Mouse (Mus musculus) splenic B cell, adult 2 months (primary cell): Measurements from ENCODE around the gene Mettl2.

Source experiments
- DNase-seq: peaks from one replicate; pipeline ENCODE4 v3.0.0-alpha.2; 2011; ENCODE audit warnings: low read depth, low spot score
- H3K27me3 ChIP-seq: 2 replicates; pipeline ENCODE4 v1.6.1; 2012; ENCODE audit warnings: mild to moderate bottlenecking, low read length, moderate library complexity, mixed read lengths; ENCODE audit not compliant: control insufficient read depth, poor library complexity, insufficient read depth, severe bottlenecking
- H3K36me3 ChIP-seq: 2 replicates; pipeline ENCODE4 v1.6.1; 2012; ENCODE audit warnings: mild to moderate bottlenecking, low read length, moderate library complexity, mixed read lengths; ENCODE audit not compliant: control insufficient read depth, poor library complexity, insufficient read depth, severe bottlenecking

Gene Mettl2

DNA sequence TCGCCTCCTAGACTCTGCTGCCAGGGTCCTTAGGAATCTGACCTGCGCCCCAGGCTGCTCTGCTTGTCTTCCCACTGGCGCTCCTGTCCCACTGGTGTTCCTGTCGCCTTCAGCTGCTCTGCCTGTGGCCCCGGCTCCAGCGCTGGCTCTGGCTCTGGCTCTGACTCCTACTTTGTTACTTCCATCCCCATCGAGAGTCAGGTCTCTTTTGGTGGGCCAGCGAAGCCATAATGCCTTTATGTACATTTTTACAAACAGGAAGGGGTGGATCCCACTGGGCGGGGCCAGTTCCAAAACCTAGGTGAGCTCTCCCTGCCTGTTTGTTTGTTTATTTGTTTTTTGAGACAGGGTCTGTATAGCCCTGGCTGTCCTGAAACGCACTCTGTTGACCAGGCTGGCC is 40.6 kb downstream of the Mettl2 start:
- Histone ChIP-seq H3K36me3 (no peaks in the 10 kb centered on the region), H3K27me3 (no peaks in the 10 kb centered on the region)
- no peak for DNase-seq

DNA sequence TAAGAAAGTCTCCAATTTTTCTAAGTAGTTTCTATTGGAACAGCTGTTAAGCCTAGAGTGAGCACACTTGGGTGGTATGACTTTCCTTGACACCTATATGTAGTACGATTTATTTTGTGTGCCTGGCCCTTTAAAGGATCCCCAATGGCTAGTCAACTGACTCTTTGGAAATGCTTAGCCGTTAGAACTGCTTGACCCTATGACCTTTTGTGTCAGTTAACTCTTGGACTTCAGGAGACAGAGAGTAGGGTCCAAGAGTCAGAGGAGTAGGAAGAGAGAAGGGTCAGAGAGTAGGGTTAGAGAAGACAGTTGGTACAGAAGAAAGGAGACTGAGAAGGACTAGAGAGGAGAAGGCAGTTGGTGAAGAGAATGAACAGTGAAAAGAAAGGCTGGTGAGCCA is 52.3 kb downstream of the Mettl2 start, which contains the start of gene Tlk2:
Gene Tlk2 (plus strand): TSS at position 292 of the 400 bp plus-strand sequence.
- DNase-seq = no peak
- Histone ChIP-seq H3K36me3 (no peaks in the 10 kb centered on the region), H3K27me3 (no peaks in the 10 kb centered on the region)

DNA sequence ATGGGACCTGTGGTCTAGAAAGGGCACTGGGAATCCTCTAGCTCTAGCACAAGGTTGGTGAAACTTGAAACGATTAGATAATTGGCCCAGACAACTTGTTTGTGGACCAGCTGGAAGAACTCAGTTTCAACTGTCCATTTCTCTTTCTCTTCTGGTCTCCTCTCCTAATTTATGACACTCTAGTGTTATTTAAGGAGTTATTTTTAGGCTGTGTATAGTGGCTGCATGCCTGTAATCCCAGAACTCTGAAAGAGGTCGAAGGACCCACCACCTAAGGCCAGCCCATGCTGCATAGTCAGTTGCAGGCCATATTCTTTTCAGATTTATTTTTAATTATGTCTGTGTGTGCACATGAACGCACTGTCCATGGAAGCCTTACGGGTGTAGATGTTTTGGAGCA is 53.3 kb downstream of the Mettl2 start:
- DNase-seq = no peak
- H3K27me3 ChIP-seq = no peaks in the 10 kb centered on the region

DNA sequence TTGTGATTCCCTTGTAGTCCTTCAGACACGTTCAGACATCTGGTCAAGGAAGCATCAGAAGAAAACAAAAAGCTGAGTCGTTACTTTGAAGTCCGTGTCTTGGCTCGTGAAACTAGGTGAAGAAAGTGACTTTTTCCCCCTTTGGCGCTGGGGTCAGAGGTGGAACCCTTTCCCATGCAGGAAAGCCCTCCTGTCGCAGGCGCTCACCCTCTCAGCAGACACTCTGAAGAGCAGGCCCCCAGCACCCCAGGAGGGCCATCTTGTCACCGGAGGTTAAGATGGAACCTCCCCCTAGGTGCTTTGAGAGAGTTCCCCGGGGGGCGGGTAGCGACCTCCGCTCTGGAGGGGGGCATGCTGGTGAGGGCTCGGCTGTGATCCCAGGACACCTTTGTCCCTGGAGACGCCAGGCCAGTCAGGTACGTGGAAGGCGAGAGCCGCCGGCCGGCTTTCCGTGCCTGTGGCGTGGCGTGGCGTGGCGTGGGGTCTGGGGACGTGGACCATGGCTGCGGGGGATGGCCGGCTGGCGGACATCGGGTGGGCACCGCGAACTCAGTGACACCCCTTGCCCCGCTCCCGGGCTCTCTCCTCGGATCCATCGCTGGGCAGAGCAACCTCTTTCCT is 54.4 kb downstream of the Mettl2 start:
- Histone ChIP-seq H3K36me3 (peaks cover 4% of the 10 kb centered on the region; the same call in 1 of the 2 replicates), H3K27me3 (no peaks in the 10 kb centered on the region)
- DNase-seq = peak; percentile 50

More for the DNA sequence above, 53.3 kb downstream of the Mettl2 start:
- no peaks in the 10 kb centered on the region; the same call in 1 of the 2 replicates for H3K36me3 ChIP-seq

DNA sequence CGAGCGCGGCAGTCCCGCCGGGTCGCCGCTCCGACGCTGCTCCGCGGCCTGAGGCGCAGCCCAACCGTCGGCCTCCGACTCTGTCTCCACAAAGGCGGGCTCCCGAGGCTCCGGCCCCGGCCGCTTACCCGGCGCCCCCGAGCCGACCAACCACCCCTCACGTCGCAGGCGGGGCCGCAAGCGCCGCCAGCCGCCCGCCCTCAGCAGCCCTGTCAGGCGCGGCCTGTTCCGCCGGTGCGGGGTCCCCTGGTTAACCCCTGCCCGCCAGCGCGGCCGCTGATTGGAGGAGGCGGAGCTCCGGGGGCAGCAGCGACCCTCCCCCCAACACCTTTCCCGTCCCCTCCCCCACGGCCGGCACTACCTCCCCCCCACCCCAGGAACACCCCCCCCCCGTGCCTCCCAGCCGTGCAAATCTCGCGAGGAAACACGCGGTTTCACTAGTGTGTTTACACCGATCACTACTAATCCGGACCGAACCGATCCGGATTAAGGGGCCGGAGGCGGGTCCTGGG is 55.0 kb downstream of the Mettl2 start:
- H3K36me3 ChIP-seq = peaks cover 4% of the 10 kb centered on the region; the same call in 1 of the 2 replicates
- DNase-seq = peak; percentile 95
- no peaks in the 10 kb centered on the region for H3K27me3 ChIP-seq

DNA sequence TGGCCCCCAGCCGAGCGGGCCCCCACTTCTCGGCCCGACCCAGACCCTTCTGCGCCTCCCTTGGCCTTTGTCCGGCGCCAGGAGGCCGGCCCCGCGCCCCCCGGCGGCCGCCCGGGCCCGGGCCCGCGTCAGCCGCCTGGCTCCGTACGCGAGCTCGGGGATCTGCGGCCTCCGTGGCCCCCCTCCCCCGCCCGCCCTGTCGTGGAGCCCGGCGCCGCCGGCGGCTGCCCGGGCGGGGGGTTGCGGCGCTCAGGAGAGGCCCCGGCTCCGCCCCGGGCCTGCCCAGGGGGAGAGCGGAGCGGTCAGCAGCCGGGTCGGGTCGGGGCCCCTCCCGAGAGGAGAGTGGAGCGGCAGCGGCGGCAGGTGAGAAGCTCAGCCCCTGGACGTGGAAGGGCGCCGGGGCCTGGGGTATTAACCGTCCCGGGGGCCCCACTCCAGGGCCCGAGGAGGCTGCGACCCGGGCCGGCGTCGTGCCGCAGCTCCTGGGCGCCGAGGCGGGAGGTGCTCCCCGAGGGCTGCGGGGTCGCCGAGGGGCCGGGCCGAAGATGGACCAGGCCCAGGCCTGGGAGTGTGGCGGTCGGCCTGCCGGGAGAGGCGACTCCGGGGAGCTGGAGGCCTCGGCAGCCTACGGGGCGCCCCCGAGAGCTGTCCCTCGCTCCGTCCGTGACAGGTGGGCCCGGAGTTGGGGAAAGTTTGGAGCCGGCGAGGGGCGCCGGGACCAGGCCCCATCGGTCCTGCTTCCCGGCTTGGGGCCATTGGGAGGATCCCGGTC is 55.6 kb downstream of the Mettl2 start:
- peaks cover 4% of the 10 kb centered on the region; the same call in 1 of the 2 replicates for H3K36me3 ChIP-seq
- H3K27me3 ChIP-seq = no peaks in the 10 kb centered on the region
- peak; percentile 48 for DNase-seq

DNA sequence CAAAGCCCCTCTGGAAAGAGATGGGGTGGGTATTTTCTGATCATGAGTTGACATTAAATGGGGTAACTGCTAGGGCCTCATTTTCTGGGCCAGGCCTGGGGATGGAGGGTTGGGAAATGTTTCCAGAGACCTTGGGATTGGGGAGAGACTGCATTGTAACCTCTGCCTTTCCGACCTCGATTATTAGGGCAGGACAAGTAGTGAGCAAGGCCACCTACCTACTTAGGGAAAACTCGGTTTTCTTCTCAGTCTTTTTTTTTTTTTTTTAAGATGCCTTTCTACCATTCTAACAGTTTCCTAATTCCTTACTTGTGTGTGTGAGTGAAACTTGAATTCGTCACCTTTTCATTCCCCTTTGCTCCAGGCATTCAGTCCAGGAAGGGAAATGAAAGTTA is 56.2 kb downstream of the Mettl2 start:
- no peak for DNase-seq
- H3K36me3 ChIP-seq = peaks cover 4% of the 10 kb centered on the region; the same call in 1 of the 2 replicates
- H3K27me3 ChIP-seq = no peaks in the 10 kb centered on the region

DNA sequence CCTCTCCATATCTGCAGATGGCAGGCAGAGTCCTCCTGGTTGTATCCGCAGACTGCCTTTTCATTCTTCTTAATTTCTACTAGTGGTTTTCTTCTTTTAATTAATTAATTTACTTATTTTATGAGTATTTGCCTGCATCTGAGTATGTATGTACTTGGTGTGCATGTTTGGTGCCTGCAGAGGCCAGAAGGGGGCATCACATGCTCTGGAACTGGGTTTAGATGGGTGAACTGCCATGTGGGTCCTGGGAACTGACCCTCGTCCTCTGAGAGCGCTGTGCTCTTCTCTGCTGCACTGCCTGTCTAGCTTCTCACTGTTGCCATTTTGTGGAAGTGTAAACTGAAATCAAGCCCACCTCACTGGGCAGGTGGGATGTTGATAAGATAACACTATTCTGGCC is 58.5 kb downstream of the Mettl2 start:
- DNase-seq = peak; percentile 34
- Histone ChIP-seq H3K27me3 (no peaks in the 10 kb centered on the region), H3K36me3 (peaks cover 4% of the 10 kb centered on the region; the same call in 1 of the 2 replicates)
